Mouse (Mus musculus) neural tube, embryonic 14.5 days (tissue): ENCODE results near the gene Sppl2b. TPM values are rescaled to one million over a fixed set of nuclear protein-coding genes. Genes with fewer than 3 reads are reported as not detected.

Source experiments
- ATAC-seq: fragments of 200-750 bp; cut with Nextera tagmentation; 2 replicates; pipeline ENCODE4 v1.8.0; 2017; ENCODE audit warnings: low read depth, mild to moderate bottlenecking, moderate TSS enrichment, moderate library complexity
- H3K27ac ChIP-seq: fragments of 300-500 bp; sonication (generic); 2 replicates; pipeline ENCODE4 v1.5.1; 2014; ENCODE audit warnings: low read depth, mild to moderate bottlenecking, control low read depth, low read length, moderate library complexity, mixed read lengths
- H3K27me3 ChIP-seq: fragments of 300-500 bp; sonication (generic); 2 replicates; pipeline ENCODE4 v1.6.1; 2014; ENCODE audit warnings: low read length; ENCODE audit not compliant: control insufficient read depth, insufficient read depth
- H3K36me3 ChIP-seq: fragments of 300-500 bp; sonication (generic); 2 replicates; pipeline ENCODE4 v1.6.1; 2014; ENCODE audit warnings: low read length, mixed read lengths; ENCODE audit not compliant: control insufficient read depth, insufficient read depth
- H3K4me1 ChIP-seq: fragments of 300-500 bp; sonication (generic); 2 replicates; pipeline ENCODE4 v1.6.1; 2014; ENCODE audit warnings: low read length; ENCODE audit not compliant: control insufficient read depth, insufficient read depth
- H3K4me2 ChIP-seq: fragments of 300-500 bp; sonication (generic); 2 replicates; pipeline ENCODE4 v1.6.1; 2014; ENCODE audit warnings: mild to moderate bottlenecking, low read depth, low read length, control low read depth
- H3K4me3 ChIP-seq: fragments of 300-500 bp; sonication (generic); 2 replicates; pipeline ENCODE4 v1.5.1; 2014; ENCODE audit warnings: low read depth, low read length, control low read depth, mixed read lengths
- H3K9ac ChIP-seq: fragments of 300-500 bp; sonication (generic); replicated peaks from 2 replicates; pipeline ENCODE4 v1.6.1; 2014; ENCODE audit warnings: low read depth, mild to moderate bottlenecking, control low read depth, low read length, mixed read lengths
- H3K9me3 ChIP-seq: fragments of 300-500 bp; sonication (generic); 2 replicates; pipeline ENCODE4 v1.6.1; 2016; ENCODE audit warnings: low read length; ENCODE audit not compliant: control insufficient read depth
- WGBS: fragments of 180-500 bp; shearing (Covaris S2); extraction: QIAGEN DNeasy Blood & Tissue Kit; methylation state at CpG from one replicate; pipeline ENCODE4 v1.1.7; 2014; 5-methylcytosine and 5-hydroxymethylcytosine counted together
- polyA plus RNA-seq: library from polyadenylated mRNA; unstranded; fragments of >200 nt; fragmentation: Nextera tagmentation; extraction: Ambion mirVana; gene quantifications from 2 replicates; pipeline ENCODE4 v1.2.1, GENCODE M21; 2014

Gene Sppl2b
- polyA plus RNA-seq, result 60.3 and 61.5 TPM in 2 replicates

- Histone ChIP-seq H3K9me3 (no peaks in the 10 kb centered on the region), H3K4me2 (peak within 1 kb of the TSS; percentile 99), H3K27me3 (peaks cover 2% of the 10 kb centered on the region; the same call in 1 of the 2 replicates), H3K4me3 (peak within 1 kb of the TSS; percentile 99), H3K27ac (peak within 1 kb of the TSS; percentile 40), H3K9ac (peak within 1 kb of the TSS; percentile 82), H3K4me1 (peaks cover 22% of the 10 kb centered on the region), H3K36me3 (peaks cover 19% of the 10 kb centered on the region)
- WGBS, result under 1% methylated on average over 80 of the region's 81 CpGs
- peak; percentile 76 for ATAC-seq
These were observed at the start of gene Sppl2b, which contains the start of gene Lsm7 for GRCm38 (mm10) chr10:80854913-80855748. TSS of gene Sppl2b (plus strand) at chr10:80855275. TSS of gene Lsm7 (minus strand) at chr10:80855209.

GRCm38 (mm10) chr10:80805322-80805721 lies 49.8 kb upstream of the Sppl2b start:
- Histone ChIP-seq H3K9ac (no peak overlapping the region), H3K9me3 (no peaks in the 10 kb centered on the region), H3K36me3 (peaks cover 37% of the 10 kb centered on the region), H3K4me2 (no peak overlapping the region), H3K4me3 (no peak overlapping the region), H3K27ac (no peak overlapping the region), H3K4me1 (peaks cover 17% of the 10 kb centered on the region), H3K27me3 (peaks cover 6% of the 10 kb centered on the region)
- 85% methylated on average over 5 of the region's 5 CpGs for WGBS
- ATAC-seq, result no peak

DNA sequence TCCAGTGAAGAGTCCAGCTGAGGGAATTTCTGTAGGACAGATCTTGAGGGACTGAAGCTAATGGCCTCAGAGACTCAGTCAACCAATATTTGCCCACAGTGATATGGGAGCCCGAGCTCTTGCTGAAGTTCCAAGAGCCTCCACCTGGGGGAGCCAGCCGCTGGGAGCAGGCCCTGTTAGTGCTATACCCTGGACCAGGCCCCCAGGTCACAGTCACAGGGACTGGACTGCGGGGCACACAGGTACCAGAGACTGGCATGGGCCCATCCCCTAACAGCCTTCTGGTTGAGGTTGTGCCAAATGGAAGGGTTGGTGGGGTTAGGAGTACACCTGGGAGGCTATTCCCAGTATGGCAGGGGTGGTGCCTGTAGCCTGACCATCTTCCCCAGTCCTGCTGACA lies 49.1 kb upstream of the Sppl2b start:
- WGBS, result 14% methylated on average over 3 of the region's 3 CpGs
- H3K27me3 ChIP-seq, result peaks cover 8% of the 10 kb centered on the region
- H3K4me1 ChIP-seq, result peaks cover 17% of the 10 kb centered on the region
- no peak overlapping the region for H3K27ac ChIP-seq
- H3K9me3 ChIP-seq, result no peaks in the 10 kb centered on the region
- no peak overlapping the region for H3K9ac ChIP-seq
- peaks cover 35% of the 10 kb centered on the region for H3K36me3 ChIP-seq
- H3K4me3 ChIP-seq, result no peak overlapping the region
- H3K4me2 ChIP-seq, result no peak overlapping the region
- ATAC-seq, result peak; percentile 24; the same call in 1 of the 2 replicates

- Histone ChIP-seq H3K4me3 (peak overlapping the region; percentile 48), H3K27ac (peak overlapping the region; percentile 90), H3K27me3 (peaks cover 8% of the 10 kb centered on the region), H3K4me2 (peak overlapping the region; percentile 96), H3K36me3 (peaks cover 31% of the 10 kb centered on the region), H3K4me1 (peaks cover 17% of the 10 kb centered on the region), H3K9me3 (no peaks in the 10 kb centered on the region), H3K9ac (peak overlapping the region; percentile 71)
- no peak for ATAC-seq
- 41% methylated on average over 34 of the region's 34 CpGs for WGBS
These were observed 48.6 kb upstream of the Sppl2b start for GRCm38 (mm10) chr10:80806341-80807056.

DNA sequence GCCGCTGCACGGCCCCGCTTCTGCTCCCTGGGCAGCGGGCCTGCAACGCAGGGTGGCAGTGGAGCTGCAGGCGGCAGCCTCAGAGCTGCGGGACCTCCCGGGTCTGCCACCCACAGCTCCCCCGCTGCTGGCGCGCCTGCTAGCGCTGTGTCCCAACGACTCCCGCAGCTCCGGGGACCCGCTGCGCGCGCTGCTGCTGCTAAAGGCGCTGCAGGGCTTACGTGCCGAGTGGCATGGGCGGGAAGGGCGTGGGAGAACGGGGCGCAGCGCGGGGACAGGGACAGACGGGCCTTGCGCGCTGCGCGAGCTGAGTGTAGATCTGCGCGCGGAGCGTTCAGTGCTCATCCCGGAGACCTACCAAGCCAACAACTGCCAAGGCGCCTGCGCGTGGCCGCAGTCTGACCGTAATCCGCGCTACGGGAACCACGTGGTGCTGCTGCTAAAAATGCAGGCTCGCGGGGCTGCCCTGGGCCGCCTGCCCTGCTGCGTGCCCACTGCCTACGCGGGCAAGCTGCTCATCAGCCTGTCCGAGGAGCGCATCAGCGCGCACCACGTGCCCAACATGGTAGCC lies 47.9 kb upstream of the Sppl2b start:
- H3K4me2 ChIP-seq, result peak overlapping the region; percentile 96
- H3K4me1 ChIP-seq, result peaks cover 17% of the 10 kb centered on the region
- H3K9me3 ChIP-seq, result no peaks in the 10 kb centered on the region
- WGBS, result under 1% methylated on average over 57 of the region's 58 CpGs
- peaks cover 8% of the 10 kb centered on the region for H3K27me3 ChIP-seq
- peaks cover 25% of the 10 kb centered on the region for H3K36me3 ChIP-seq
- peak; percentile 83 for ATAC-seq
- peak overlapping the region; percentile 71 for H3K9ac ChIP-seq
- peak overlapping the region; percentile 90 for H3K27ac ChIP-seq
- peak overlapping the region; percentile 48 for H3K4me3 ChIP-seq

- peak overlapping the region; percentile 28; the same call in 1 of the 2 replicates for H3K9ac ChIP-seq
- peaks cover 17% of the 10 kb centered on the region for H3K4me1 ChIP-seq
- ATAC-seq, result no peak
- peaks cover 8% of the 10 kb centered on the region for H3K27me3 ChIP-seq
- H3K36me3 ChIP-seq, result peaks cover 13% of the 10 kb centered on the region; the same call in 1 of the 2 replicates
- 22% methylated on average over 40 of the region's 40 CpGs for WGBS
- no peak overlapping the region for H3K27ac ChIP-seq
- no peak overlapping the region for H3K4me3 ChIP-seq
- peak overlapping the region; percentile 21; the same call in 1 of the 2 replicates for H3K4me2 ChIP-seq
- H3K9me3 ChIP-seq, result no peaks in the 10 kb centered on the region
These were observed 46.7 kb upstream of the Sppl2b start for GRCm38 (mm10) chr10:80808099-80808984.

DNA sequence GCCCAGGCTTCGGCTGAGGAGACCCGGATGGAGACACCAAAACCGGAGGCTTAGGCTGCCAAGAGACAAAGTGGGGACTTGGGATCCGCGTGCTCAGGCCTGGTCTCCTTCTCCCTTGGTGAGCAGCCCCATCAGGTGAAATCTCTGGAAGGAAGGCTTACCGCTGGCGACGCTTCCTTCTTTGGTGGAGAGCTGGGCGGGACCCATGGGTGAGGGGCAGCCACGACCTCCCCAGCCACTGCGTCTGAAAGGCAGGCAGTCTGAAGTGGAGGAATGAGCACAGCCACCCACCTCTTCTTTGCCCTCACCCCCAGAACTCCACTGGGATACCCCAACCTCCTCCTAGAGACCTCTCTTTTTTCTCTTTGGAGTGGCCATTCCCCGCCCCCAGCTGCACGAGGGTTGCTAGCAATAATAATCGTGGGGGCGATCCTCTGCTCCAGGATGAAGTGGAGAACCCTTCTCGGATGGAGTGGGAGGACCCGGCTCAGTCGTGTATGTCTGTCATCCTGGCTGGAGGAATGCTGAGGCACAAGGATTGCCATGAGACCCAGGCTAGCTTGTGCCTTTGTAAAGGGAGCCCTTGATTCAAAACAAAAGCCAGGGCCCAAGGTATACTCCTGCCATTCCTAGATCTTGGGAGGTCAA lies 46.0 kb upstream of the Sppl2b start:
- WGBS, result 9% methylated on average over 18 of the region's 18 CpGs
- peaks cover 8% of the 10 kb centered on the region for H3K27me3 ChIP-seq

GRCm38 (mm10) chr10:80810084-80810483 lies 45.0 kb upstream of the Sppl2b start:
- ATAC-seq, result no peak
- Histone ChIP-seq H3K9ac (no peak overlapping the region), H3K9me3 (no peaks in the 10 kb centered on the region), H3K36me3 (no peaks in the 10 kb centered on the region; the same call in 1 of the 2 replicates), H3K4me1 (peaks cover 17% of the 10 kb centered on the region), H3K27ac (no peak overlapping the region), H3K4me2 (no peak overlapping the region), H3K27me3 (peaks cover 8% of the 10 kb centered on the region), H3K4me3 (no peak overlapping the region)
- 4% methylated on average over 20 of the region's 20 CpGs for WGBS

More for the DNA sequence above, 46.0 kb upstream of the Sppl2b start:
- Histone ChIP-seq H3K36me3 (peaks cover 5% of the 10 kb centered on the region; the same call in 1 of the 2 replicates), H3K9ac (peak overlapping the region; percentile 28; the same call in 1 of the 2 replicates), H3K27ac (no peak overlapping the region), H3K4me2 (peak overlapping the region; percentile 21; the same call in 1 of the 2 replicates), H3K4me1 (peaks cover 17% of the 10 kb centered on the region), H3K9me3 (no peaks in the 10 kb centered on the region), H3K4me3 (no peak overlapping the region)
- no peak for ATAC-seq
